Mouse (Mus musculus): ENCODE data around the gene Nkx6-2. TPM values are rescaled to one million over a fixed set of nuclear protein-coding genes. Genes with fewer than 3 reads are reported as not detected.

Gene Nkx6-2
- polyA plus RNA-seq, 1 experiment from 2014 or later = 3.8 TPM

DNA sequence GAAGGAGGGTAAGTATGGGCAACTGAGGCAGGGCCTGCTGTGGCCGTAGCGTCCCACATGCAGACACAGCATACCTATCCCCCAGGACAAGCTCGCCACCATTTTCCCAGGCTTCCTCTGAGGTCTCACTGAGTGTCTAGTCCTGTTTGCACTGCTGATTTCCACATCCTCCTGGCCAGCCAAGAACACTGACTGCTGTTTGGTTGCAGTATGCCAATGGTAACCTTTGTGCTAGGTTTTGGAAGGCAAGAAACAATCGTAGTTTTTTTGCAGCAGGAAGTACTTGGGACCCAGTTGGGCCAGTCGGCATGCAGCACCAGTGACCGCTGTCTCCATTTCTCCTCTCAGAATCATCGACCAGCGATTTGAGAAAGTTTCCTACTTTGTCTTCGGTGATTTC, 44.8 kb downstream of the Nkx6-2 start:
- 92% methylated on average over 9 of the region's 9 CpGs for WGBS
- peaks cover 90% of the 10 kb centered on the region for H3K27me3 ChIP-seq (replicated peaks; ENCODE audit: low read depth, poor library complexity, severe bottlenecking)

GRCm38 (mm10) chr7:139536831-139537230, 45.8 kb downstream of the Nkx6-2 start:
- Histone ChIP-seq H3K27ac (replicated peaks) (no peak overlapping the region), H3K4me3 (no peak overlapping the region), H3K36me3 (replicated peaks) (peaks cover 8% of the 10 kb centered on the region), H3K4me1 (0 out of 2 replicates have a peak, but pooled peaks cover 2% of the 10 kb centered on the region), H3K9me3 (no peaks in the 10 kb centered on the region), H3K27me3 (replicated peaks; ENCODE audit: low read depth, poor library complexity, severe bottlenecking) (peaks cover 92% of the 10 kb centered on the region)
- 95% methylated on average over 2 of the region's 2 CpGs for WGBS
- no peak for DNase-seq (ENCODE audit: low spot score)

More for the DNA sequence above, 44.8 kb downstream of the Nkx6-2 start:
- Histone ChIP-seq H3K4me3 (no peak overlapping the region), H3K9me3 (no peaks in the 10 kb centered on the region), H3K27ac (replicated peaks) (no peak overlapping the region), H3K4me1 (no peaks in the 10 kb centered on the region), H3K36me3 (replicated peaks) (peaks cover 8% of the 10 kb centered on the region)
- DNase-seq (ENCODE audit: low spot score) = no peak

DNA sequence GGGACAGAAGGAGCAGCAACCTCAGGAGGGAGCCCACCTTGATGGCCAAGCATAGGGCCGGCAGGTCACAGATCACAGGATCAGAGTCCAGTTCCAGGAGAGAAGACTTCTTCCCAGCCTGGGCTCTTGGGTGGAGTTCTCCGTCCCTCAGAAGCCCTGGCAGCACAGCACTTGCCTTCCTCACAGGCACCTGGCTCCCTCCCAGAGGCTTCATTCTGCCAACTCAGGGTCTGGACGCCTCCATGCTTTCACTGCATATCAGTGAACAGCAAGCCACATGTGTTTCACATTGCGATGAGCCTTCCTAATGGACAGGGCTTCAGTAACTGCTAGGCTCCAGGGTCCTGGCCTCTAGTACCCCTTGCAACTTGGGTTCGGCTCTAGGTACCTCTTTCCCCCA, 46.3 kb downstream of the Nkx6-2 start:
- Histone ChIP-seq H3K27ac (replicated peaks) (no peak overlapping the region), H3K9me3 (no peaks in the 10 kb centered on the region), H3K36me3 (replicated peaks) (peaks cover 8% of the 10 kb centered on the region), H3K4me3 (no peak overlapping the region), H3K27me3 (replicated peaks; ENCODE audit: low read depth, poor library complexity, severe bottlenecking) (peaks cover 92% of the 10 kb centered on the region), H3K4me1 (peaks cover 7% of the 10 kb centered on the region)
- 81% methylated on average over 5 of the region's 5 CpGs for WGBS
- DNase-seq (ENCODE audit: low spot score) = no peak

GRCm38 (mm10) chr7:139531428-139531801, 51.2 kb downstream of the Nkx6-2 start:
- Histone ChIP-seq H3K4me1 (peaks cover 28% of the 10 kb centered on the region), H3K27ac (replicated peaks) (no peak overlapping the region), H3K9me3 (no peaks in the 10 kb centered on the region), H3K36me3 (replicated peaks) (peaks cover 13% of the 10 kb centered on the region), H3K27me3 (replicated peaks; ENCODE audit: low read depth, poor library complexity, severe bottlenecking) (peaks cover 76% of the 10 kb centered on the region), H3K4me3 (no peak overlapping the region)
- WGBS = 73% methylated on average over 4 of the region's 4 CpGs
- no peak for DNase-seq (ENCODE audit: low spot score)

DNA sequence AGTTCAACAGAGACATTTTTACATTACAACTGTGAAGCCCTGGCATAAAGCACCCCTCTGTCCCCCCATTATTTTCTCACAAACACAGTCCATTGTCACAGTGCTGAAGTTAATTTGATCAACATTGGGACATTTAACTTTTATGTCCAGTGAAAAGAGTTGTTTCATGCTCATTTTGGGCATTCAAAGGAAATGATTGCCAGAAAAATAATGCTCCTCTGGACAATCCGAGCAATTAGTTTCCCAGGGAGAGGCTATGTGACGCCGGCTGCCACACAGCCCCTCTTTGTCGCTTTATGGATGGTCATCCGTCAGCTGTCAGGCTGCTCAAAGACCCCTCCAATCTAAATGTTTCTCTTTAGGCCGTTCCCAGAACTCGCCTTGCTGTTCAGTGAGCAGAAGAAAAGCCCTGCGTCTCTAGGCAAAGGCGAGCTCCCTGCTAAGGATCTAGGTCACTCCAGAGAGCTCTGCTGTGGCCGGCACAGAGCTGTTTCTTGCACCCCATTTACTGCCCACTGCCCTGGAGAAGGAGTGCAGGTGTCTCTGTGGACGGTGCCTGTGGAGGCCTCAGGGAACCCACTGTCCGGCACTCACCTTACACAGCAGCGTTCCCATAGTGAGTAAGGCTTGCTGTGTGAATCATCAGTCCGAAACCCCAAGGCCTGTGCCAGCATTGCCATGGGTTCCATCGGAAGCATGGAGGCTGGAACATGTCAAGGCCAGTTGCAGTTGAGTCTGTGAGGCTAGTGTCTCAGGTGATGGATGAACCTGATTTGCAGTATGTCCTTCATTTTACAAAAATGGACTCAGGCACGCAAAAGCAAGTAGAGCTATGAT, 51.8 kb downstream of the Nkx6-2 start:
- Histone ChIP-seq H3K27me3 (replicated peaks; ENCODE audit: low read depth, poor library complexity, severe bottlenecking) (peaks cover 76% of the 10 kb centered on the region), H3K36me3 (replicated peaks) (peaks cover 19% of the 10 kb centered on the region), H3K27ac (replicated peaks) (peak overlapping the region; percentile 19; the same call in 1 of the 2 replicates), H3K4me3 (no peak overlapping the region), H3K4me1 (peaks cover 28% of the 10 kb centered on the region), H3K9me3 (no peaks in the 10 kb centered on the region)
- DNase-seq (ENCODE audit: low spot score) = no peak
- 49% methylated on average over 16 of the region's 16 CpGs for WGBS

Other genes starting within 250 kb of the Nkx6-2 start
- 15.6 and 16.8 TPM in 2 replicates for gene Inpp5a, start 193.7 kb downstream of the Nkx6-2 start, polyA plus RNA-seq (2016; fragmentation: Nextera tagmentation; extraction: Ambion mirVana)
- gene Cfap46, start 101.0 kb upstream of the Nkx6-2 start, polyA plus RNA-seq (2016; fragmentation: Nextera tagmentation; extraction: Ambion mirVana) = 0.20 and 0.51 TPM in 2 replicates